Mouse (Mus musculus): ENCODE measurements around the gene Hivep3. TPM values are rescaled to one million over a fixed set of nuclear protein-coding genes. Genes with fewer than 3 reads are reported as not detected.

Hivep3 gene
- polyA plus RNA-seq, 1 experiment: 0.54 TPM

DNA sequence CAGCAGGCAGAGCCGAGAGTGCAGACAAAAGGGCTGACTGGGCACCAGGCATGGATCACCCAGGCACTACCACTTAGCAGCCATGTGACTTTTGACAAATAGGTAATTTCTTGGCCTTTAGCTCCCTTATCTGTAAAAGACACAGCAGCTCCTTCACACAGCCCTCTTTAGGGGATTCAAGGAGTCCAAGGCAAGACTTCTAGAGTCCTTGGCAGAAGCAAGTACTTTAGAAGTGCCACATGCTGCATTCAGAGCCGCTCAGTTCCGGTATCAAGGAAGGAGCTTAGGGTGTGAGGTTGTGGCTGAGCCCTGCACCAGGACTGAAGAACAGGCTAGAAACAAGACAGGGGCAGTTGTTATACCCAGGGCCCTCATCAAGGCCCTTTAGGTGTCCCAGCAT is 257.3 kb downstream of the Hivep3 start:
- no peak for TF ChIP-seq E2F4 (IDR thresholded peaks at IDR 0.05; ENCODE audit: insufficient read depth)
- TF ChIP-seq REST (IDR thresholded peaks at IDR 0.05; ENCODE audit: insufficient read depth, insufficient read length): no peak
- TF ChIP-seq MAX (IDR thresholded peaks at IDR 0.05; ENCODE audit: low read depth): no peak
- no peak for TF ChIP-seq CEBPB (IDR thresholded peaks at IDR 0.05; ENCODE audit: insufficient read depth, poor library complexity, severe bottlenecking)
- TF ChIP-seq POLR2A (IDR thresholded peaks at IDR 0.05; ENCODE audit: insufficient read length, low read depth): no peak
- no peak for TF ChIP-seq TCF12 (IDR thresholded peaks at IDR 0.05; ENCODE audit: insufficient read depth, poor library complexity, severe bottlenecking)
- no peak for TF ChIP-seq MYOG (IDR thresholded peaks at IDR 0.05; ENCODE audit: control insufficient read depth in 1 of 3, insufficient read depth in 1 of 3, insufficient read length in 2 of 3, low read depth in 2 of 3)
- TF ChIP-seq TCF3 (IDR thresholded peaks at IDR 0.05; ENCODE audit: insufficient read length, low read depth): no peak
- TF ChIP-seq MYOD1 (IDR thresholded peaks at IDR 0.05; ENCODE audit: control insufficient read depth in 1 of 3, insufficient read length in 2 of 3, low read depth in 2 of 3): no peak
- TF ChIP-seq POLR2AphosphoS2 (IDR thresholded peaks at IDR 0.05; ENCODE audit: insufficient read length, low read depth): no peak
- no peaks in the 10 kb centered on the region for H3K36me3 ChIP-seq (ENCODE audit: control insufficient read depth, insufficient read depth)
- H3K4me3 ChIP-seq: no peak overlapping the region
- H3K27me3 ChIP-seq (ENCODE audit: control insufficient read depth, insufficient read depth, insufficient read length): no peaks in the 10 kb centered on the region
- H3K79me2 ChIP-seq (ENCODE audit: control insufficient read depth, insufficient read depth): no peaks in the 10 kb centered on the region
- H3K4me2 ChIP-seq (ENCODE audit: low read depth): no peak overlapping the region
- no peak overlapping the region for H3ac ChIP-seq (ENCODE audit: control insufficient read depth, insufficient read length)

DNA sequence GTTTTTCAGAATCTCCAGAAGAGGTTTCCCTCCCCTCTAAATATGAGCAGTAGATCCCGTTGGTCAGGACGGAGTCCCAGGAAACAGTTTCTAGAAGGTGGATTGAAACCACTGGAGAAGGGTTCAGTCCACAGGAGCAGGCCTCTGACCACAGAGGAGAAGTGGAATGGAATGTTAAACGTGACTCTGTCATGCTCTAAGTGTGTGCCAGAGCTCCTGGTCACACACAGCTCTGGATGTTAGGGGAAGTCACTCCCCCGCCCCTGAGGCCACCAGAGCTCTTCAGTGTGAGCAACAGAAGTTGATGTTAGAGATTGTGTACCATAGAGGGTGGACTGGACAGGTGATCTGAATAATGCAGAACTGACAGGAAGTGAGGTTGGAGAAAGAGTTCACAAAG is 258.2 kb downstream of the Hivep3 start:
- H3K27me3 ChIP-seq (ENCODE audit: control insufficient read depth, insufficient read depth, insufficient read length): no peaks in the 10 kb centered on the region
- no peaks in the 10 kb centered on the region for H3K36me3 ChIP-seq (ENCODE audit: control insufficient read depth, insufficient read depth)
- H3K4me2 ChIP-seq (ENCODE audit: low read depth): no peak overlapping the region
- H3K4me3 ChIP-seq: no peak overlapping the region
- H3K79me2 ChIP-seq (ENCODE audit: control insufficient read depth, insufficient read depth): no peaks in the 10 kb centered on the region
- TF ChIP-seq MAX (IDR thresholded peaks at IDR 0.05; ENCODE audit: low read depth) (no peak), MYOD1 (IDR thresholded peaks at IDR 0.05; ENCODE audit: control insufficient read depth in 1 of 3, insufficient read length in 2 of 3, low read depth in 2 of 3) (no peak), E2F4 (IDR thresholded peaks at IDR 0.05; ENCODE audit: insufficient read depth) (no peak), POLR2AphosphoS2 (IDR thresholded peaks at IDR 0.05; ENCODE audit: insufficient read length, low read depth) (no peak), USF1 (IDR thresholded peaks at IDR 0.05; ENCODE audit: low read depth) (no peak), TCF3 (IDR thresholded peaks at IDR 0.05; ENCODE audit: insufficient read length, low read depth) (no peak), REST (IDR thresholded peaks at IDR 0.05; ENCODE audit: insufficient read depth, insufficient read length) (no peak), TCF12 (IDR thresholded peaks at IDR 0.05; ENCODE audit: insufficient read depth, poor library complexity, severe bottlenecking) (no peak), SRF (IDR thresholded peaks at IDR 0.05; ENCODE audit: control insufficient read depth, insufficient read length, low read depth) (no peak), MYOG (IDR thresholded peaks at IDR 0.05; ENCODE audit: control insufficient read depth in 1 of 3, insufficient read depth in 1 of 3, insufficient read length in 2 of 3, low read depth in 2 of 3) (no peak), CEBPB (IDR thresholded peaks at IDR 0.05; ENCODE audit: insufficient read depth, poor library complexity, severe bottlenecking) (no peak), POLR2A (IDR thresholded peaks at IDR 0.05; ENCODE audit: insufficient read length, low read depth) (no peak)
- H3ac ChIP-seq (ENCODE audit: control insufficient read depth, insufficient read length): no peak overlapping the region

DNA sequence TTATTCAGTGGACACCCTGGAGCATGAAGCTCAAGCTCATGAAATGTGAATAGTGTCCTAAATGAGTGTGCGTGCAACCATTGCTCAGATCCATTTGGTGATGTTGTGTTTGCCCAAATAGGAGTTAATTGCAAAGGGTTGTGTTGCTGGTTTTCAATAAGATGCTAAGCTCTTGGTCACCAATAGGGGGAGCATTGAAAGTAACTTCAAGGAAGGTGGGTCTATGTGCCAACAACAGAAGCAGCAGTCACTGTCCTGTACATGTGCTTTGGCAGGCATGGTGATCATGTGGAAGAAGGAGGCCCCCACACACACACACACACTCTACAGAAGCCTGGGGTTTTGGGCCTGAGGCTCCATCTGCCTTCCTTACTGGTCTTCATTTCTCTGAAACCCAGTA is 262.8 kb downstream of the Hivep3 start:
- Histone ChIP-seq H3K36me3 (ENCODE audit: control insufficient read depth, insufficient read depth) (no peaks in the 10 kb centered on the region), H3K4me2 (ENCODE audit: low read depth) (no peak overlapping the region), H3ac (ENCODE audit: control insufficient read depth, insufficient read length) (no peak overlapping the region)

DNA sequence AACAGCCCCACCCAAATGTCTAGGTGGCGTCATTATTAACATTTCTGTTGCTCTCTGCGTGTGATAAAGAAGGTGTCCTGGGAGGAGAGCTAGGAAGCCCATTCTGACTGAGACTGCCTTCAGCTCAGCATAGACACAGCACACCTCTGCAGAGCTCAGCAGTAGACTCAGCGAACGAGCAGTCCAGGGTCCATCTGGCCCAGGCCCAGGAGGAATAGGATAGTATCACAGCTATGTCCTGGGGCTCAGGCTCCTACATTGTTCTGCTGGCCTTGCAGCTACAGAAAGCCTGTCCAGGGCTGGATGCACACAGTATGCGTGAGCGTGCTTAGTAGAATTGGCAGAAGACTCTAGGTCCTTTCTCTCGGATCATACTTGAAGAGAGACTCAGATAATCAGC is 263.8 kb downstream of the Hivep3 start:
- TF ChIP-seq CEBPB (IDR thresholded peaks at IDR 0.05; ENCODE audit: insufficient read depth, poor library complexity, severe bottlenecking) (no peak), TCF3 (IDR thresholded peaks at IDR 0.05; ENCODE audit: insufficient read length, low read depth) (no peak), MAX (IDR thresholded peaks at IDR 0.05; ENCODE audit: low read depth) (no peak), REST (IDR thresholded peaks at IDR 0.05; ENCODE audit: insufficient read depth, insufficient read length) (no peak)
- no peak overlapping the region for H3ac ChIP-seq (ENCODE audit: control insufficient read depth, insufficient read length)
- no peak overlapping the region for H3K4me3 ChIP-seq
- no peaks in the 10 kb centered on the region for H3K79me2 ChIP-seq (ENCODE audit: control insufficient read depth, insufficient read depth)
- no peaks in the 10 kb centered on the region for H3K36me3 ChIP-seq (ENCODE audit: control insufficient read depth, insufficient read depth)
- H3K27me3 ChIP-seq (ENCODE audit: control insufficient read depth, insufficient read depth, insufficient read length): no peaks in the 10 kb centered on the region
- H3K4me2 ChIP-seq (ENCODE audit: low read depth): no peak overlapping the region

More for the DNA sequence above, 262.8 kb downstream of the Hivep3 start:
- no peaks in the 10 kb centered on the region for H3K27me3 ChIP-seq (ENCODE audit: control insufficient read depth, insufficient read depth, insufficient read length)
- no peak overlapping the region for H3K4me3 ChIP-seq
- no peaks in the 10 kb centered on the region for H3K79me2 ChIP-seq (ENCODE audit: control insufficient read depth, insufficient read depth)
- no peak for TF ChIP-seq MAX (IDR thresholded peaks at IDR 0.05; ENCODE audit: low read depth)

DNA sequence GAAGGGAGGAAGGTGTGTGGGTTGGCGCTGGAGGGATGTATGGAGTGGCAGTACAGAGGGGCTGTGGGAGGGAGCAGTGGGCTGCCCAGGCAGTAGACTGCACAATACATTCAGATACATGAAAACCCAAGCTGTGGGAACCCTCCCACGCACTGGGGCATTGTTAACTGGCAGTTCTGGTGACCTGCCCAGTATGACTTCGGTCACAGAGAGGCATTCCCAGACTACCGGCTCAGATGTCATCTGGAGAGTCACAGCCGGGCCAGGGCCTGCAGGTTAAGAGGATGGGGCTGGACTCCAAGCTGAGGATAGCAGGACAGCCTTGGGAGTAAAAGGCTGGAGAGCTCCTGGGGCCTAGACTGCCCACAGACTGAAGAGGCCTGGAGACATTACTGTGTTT is 265.3 kb downstream of the Hivep3 start:
- no peaks in the 10 kb centered on the region for H3K36me3 ChIP-seq (ENCODE audit: control insufficient read depth, insufficient read depth)
- H3K27me3 ChIP-seq (ENCODE audit: control insufficient read depth, insufficient read depth, insufficient read length): no peaks in the 10 kb centered on the region
- H3K4me2 ChIP-seq (ENCODE audit: low read depth): no peak overlapping the region

More for the DNA sequence above, 265.3 kb downstream of the Hivep3 start:
- Histone ChIP-seq H3K79me2 (ENCODE audit: control insufficient read depth, insufficient read depth) (no peaks in the 10 kb centered on the region), H3K4me3 (no peak overlapping the region), H3ac (ENCODE audit: control insufficient read depth, insufficient read length) (no peak overlapping the region)
- TF ChIP-seq CEBPB (IDR thresholded peaks at IDR 0.05; ENCODE audit: insufficient read depth, poor library complexity, severe bottlenecking) (no peak), E2F4 (IDR thresholded peaks at IDR 0.05; ENCODE audit: insufficient read depth) (no peak), POLR2A (IDR thresholded peaks at IDR 0.05; ENCODE audit: insufficient read length, low read depth) (no peak), USF1 (IDR thresholded peaks at IDR 0.05; ENCODE audit: low read depth) (no peak), POLR2AphosphoS2 (IDR thresholded peaks at IDR 0.05; ENCODE audit: insufficient read length, low read depth) (no peak), MAX (IDR thresholded peaks at IDR 0.05; ENCODE audit: low read depth) (no peak), TCF12 (IDR thresholded peaks at IDR 0.05; ENCODE audit: insufficient read depth, poor library complexity, severe bottlenecking) (no peak), MYOD1 (IDR thresholded peaks at IDR 0.05; ENCODE audit: control insufficient read depth in 1 of 3, insufficient read length in 2 of 3, low read depth in 2 of 3) (no peak), TCF3 (IDR thresholded peaks at IDR 0.05; ENCODE audit: insufficient read length, low read depth) (no peak), SRF (IDR thresholded peaks at IDR 0.05; ENCODE audit: control insufficient read depth, insufficient read length, low read depth) (no peak), MYOG (IDR thresholded peaks at IDR 0.05; ENCODE audit: control insufficient read depth in 1 of 3, insufficient read depth in 1 of 3, insufficient read length in 2 of 3, low read depth in 2 of 3) (no peak), REST (IDR thresholded peaks at IDR 0.05; ENCODE audit: insufficient read depth, insufficient read length) (no peak)

Measured in myocyte (in vitro differentiated cells).